Mouse (Mus musculus) liver, embryonic 16.5 days (tissue): Measurements from ENCODE around the gene Unc119b. TPM values are rescaled to one million over a fixed set of nuclear protein-coding genes. Genes with fewer than 3 reads are reported as not detected.

Source experiments
- ATAC-seq: fragments of 200-750 bp; cut with Nextera tagmentation; 2 replicates; pipeline ENCODE4 v1.8.0; 2017; ENCODE audit warnings: low read depth, mild to moderate bottlenecking, moderate number of reproducible peaks, moderate library complexity
- H3K27ac ChIP-seq: fragments of 300-500 bp; sonication (generic); 2 replicates; pipeline ENCODE4 v1.5.1; 2014; ENCODE audit warnings: mild to moderate bottlenecking, low read length
- H3K27me3 ChIP-seq: fragments of 300-500 bp; sonication (generic); 2 replicates; pipeline ENCODE4 v1.6.1; 2014; ENCODE audit warnings: low read depth, low read length, mixed read lengths; ENCODE audit not compliant: control insufficient read depth, insufficient read depth
- H3K36me3 ChIP-seq: fragments of 300-500 bp; sonication (generic); 2 replicates; pipeline ENCODE4 v1.6.1; 2014; ENCODE audit warnings: mild to moderate bottlenecking; ENCODE audit not compliant: control insufficient read depth, insufficient read depth
- H3K4me1 ChIP-seq: fragments of 300-500 bp; sonication (generic); 2 replicates; pipeline ENCODE4 v1.6.1; 2014; ENCODE audit warnings: low read depth, low read length, mixed read lengths; ENCODE audit not compliant: control insufficient read depth
- H3K4me2 ChIP-seq: fragments of 300-500 bp; sonication (generic); 2 replicates; pipeline ENCODE4 v1.6.1; 2014; ENCODE audit warnings: low read depth, low read length, mixed read lengths
- H3K4me3 ChIP-seq: fragments of 300-500 bp; sonication (generic); 2 replicates; pipeline ENCODE4 v1.5.1; 2014; ENCODE audit warnings: low read depth, mild to moderate bottlenecking, low read length
- H3K9ac ChIP-seq: fragments of 300-500 bp; sonication (generic); 2 replicates; pipeline ENCODE4 v1.6.1; 2014; ENCODE audit warnings: low read depth, low read length
- H3K9me3 ChIP-seq: fragments of 300-500 bp; sonication (generic); replicated peaks from 2 replicates; pipeline ENCODE4 v1.6.1; 2016; ENCODE audit warnings: low read length; ENCODE audit not compliant: control insufficient read depth
- WGBS: fragments of 180-500 bp; shearing (Covaris S2); extraction: QIAGEN DNeasy Blood & Tissue Kit; methylation state at CpG from one replicate; pipeline ENCODE4 v1.1.7; 2014; ENCODE audit not compliant: insufficient replicate concordance; 5-methylcytosine and 5-hydroxymethylcytosine counted together
- polyA plus RNA-seq: library from polyadenylated mRNA; unstranded; fragments of >200 nt; fragmentation: Nextera tagmentation; extraction: Ambion mirVana; gene quantifications from 2 replicates; pipeline ENCODE4 v1.2.1, GENCODE M21; 2015

Unc119b gene
- polyA plus RNA-seq, 1 experiment from 2014 or later = 8.1 TPM

DNA sequence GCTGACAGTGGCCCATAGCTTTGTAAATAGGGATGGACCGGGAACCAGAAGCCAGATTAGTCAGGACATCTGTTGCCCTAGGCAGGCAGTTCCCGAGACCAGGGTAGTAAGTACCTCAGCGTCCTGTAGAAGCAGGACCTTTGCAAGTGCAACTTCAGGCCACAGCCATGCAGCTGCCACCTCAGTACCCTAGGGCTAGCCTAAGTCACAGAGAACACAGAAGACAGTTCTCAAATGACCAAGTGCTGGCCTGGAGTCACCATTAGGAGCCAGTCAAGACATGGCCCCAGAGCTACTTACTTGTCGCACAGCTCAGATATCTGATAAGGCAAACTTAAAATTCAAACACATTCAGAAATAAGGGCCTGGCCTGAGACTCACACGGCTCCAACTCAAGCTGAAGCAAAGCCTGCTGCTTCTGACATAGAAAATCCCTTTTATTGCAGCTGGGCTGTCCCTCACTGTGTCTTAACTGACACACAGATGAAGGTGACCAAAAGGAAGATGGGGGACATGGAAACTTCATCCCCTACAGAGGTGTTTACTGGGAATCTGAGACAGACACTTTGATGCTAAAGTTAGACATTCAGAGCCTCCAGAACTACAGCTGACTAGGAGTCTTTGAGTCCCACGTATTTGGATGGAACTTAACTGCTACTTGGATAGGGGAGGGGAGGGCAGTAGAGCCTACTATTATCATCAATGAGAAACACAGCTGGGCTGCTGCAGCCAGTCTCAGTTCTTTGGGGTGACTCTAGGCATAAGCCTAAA, 11.4 kb upstream of the Unc119b start:
- no peak overlapping the region for H3K4me2 ChIP-seq
- H3K36me3 ChIP-seq = peaks cover 35% of the 10 kb centered on the region
- no peak overlapping the region for H3K9ac ChIP-seq
- H3K27me3 ChIP-seq = no peaks in the 10 kb centered on the region
- H3K27ac ChIP-seq = no peak overlapping the region
- no peaks in the 10 kb centered on the region for H3K9me3 ChIP-seq
- H3K4me3 ChIP-seq = no peak overlapping the region
- 65% methylated on average over 6 of the region's 6 CpGs for WGBS
- ATAC-seq = no peak
- H3K4me1 ChIP-seq = no peaks in the 10 kb centered on the region; the same call in 1 of the 2 replicates

DNA sequence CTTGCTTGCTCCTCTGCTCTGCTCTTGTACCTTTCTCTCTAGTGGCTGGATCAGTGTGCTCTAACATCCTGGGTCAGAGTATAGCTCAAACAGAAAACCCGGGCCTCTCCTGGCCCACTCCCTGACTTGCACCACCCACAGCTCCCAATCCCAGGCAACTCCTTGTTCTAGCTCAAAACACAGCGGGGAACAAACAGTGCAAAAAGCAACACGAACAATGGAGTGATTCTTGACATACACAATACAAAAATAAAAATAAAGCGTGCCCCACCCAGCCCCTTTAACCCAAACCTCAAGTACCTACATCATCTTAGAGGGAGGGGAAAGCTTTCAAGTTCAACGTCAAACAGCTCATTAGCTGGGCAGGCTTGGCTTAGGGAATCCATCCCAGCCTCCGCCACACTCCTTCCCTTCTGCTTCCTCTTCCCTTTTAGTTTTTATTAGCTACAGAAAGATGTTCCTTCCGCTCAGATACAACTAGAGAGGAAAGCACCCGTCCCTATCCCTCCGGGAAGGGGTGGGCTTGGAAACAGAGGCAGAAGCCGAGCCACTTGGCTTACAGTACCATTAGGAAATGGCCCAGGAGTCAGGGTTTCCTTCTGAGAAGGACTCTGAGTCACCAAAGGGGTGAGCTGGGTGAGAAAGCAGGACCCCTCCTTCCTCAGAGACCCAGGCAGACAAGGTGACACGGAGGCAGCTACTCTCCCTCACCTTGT, 10.6 kb upstream of the Unc119b start:
- Histone ChIP-seq H3K4me1 (no peaks in the 10 kb centered on the region), H3K4me2 (no peak overlapping the region), H3K36me3 (peaks cover 31% of the 10 kb centered on the region), H3K27ac (no peak overlapping the region), H3K27me3 (no peaks in the 10 kb centered on the region), H3K9ac (no peak overlapping the region), H3K4me3 (no peak overlapping the region), H3K9me3 (no peaks in the 10 kb centered on the region)
- WGBS = 74% methylated on average over 11 of the region's 11 CpGs
- no peak for ATAC-seq

DNA sequence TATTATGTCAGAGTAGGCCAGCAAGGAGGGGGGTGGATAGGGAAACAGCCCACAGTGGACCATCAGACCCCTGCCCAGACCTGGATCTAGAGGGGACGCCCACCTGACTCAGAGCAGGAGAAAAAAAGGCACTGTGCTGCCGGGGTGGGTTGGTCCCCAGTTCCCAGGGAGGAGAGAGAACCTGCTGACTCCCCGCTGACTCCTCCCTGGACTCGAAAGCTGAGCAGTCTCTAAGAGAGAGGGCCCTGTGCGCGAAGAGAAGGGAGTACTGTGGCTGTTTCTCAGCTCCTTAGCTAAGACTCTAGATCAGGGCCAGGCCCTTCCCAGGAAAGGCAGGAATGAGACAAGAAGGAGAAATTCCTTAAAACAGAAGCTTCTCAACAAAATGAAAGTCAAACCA, 9.7 kb upstream of the Unc119b start:
- Histone ChIP-seq H3K4me3 (no peak overlapping the region), H3K4me1 (no peaks in the 10 kb centered on the region), H3K27me3 (no peaks in the 10 kb centered on the region), H3K36me3 (peaks cover 21% of the 10 kb centered on the region), H3K9ac (no peak overlapping the region), H3K4me2 (no peak overlapping the region), H3K27ac (no peak overlapping the region), H3K9me3 (no peaks in the 10 kb centered on the region)
- ATAC-seq = no peak
- 66% methylated on average over 6 of the region's 6 CpGs for WGBS

DNA sequence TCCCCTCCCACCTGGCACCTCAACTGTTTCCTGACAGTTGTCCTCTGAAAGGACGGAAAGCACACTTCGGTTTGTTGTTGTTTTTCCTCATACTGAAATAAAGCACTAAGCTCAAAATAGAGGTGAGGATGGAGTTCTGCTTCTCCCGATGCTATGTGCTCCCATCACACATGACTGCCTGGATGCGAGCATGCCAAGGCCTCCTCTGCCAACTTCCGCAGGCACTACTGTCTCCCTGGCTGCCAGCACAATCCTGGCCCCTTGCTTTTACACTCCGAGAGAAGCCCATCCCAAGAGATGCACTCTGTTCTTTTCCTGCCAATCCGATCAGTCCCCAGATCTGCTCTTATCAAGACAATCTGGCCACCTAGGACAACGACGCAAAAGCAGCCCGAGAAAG, 8.8 kb upstream of the Unc119b start:
- peaks cover 17% of the 10 kb centered on the region for H3K36me3 ChIP-seq
- no peaks in the 10 kb centered on the region for H3K9me3 ChIP-seq
- no peak overlapping the region for H3K4me3 ChIP-seq
- no peak overlapping the region for H3K27ac ChIP-seq
- no peaks in the 10 kb centered on the region for H3K4me1 ChIP-seq
- WGBS = 74% methylated on average over 10 of the region's 10 CpGs
- no peak for ATAC-seq
- no peak overlapping the region for H3K4me2 ChIP-seq
- H3K9ac ChIP-seq = no peak overlapping the region
- no peaks in the 10 kb centered on the region for H3K27me3 ChIP-seq

DNA sequence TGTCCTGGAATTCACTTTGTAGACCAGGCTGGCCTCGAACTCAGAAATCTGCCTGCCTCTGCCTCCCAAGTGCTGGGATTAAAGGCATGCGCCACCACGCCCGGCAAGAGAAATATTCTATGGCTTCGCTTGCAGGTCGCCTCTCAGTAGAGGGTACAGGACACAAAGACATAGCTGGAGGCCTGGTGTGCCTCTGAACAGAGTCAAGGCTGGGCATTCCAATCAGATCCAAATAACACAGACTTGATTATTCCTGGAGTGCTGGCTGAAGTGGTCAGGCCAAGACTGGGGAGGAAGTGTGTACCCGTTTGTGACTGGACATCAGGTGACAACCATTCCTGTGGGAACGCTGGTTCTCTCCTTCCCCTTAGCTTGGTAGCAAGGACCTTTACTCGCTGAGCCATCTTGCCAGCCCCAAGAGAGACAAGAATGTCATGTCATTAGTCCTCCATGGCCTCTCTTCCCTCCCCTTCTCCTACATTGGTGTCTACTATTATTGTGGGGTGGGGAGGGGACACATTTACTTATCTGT, 7.5 kb upstream of the Unc119b start:
- 79% methylated on average over 9 of the region's 9 CpGs for WGBS
- H3K9me3 ChIP-seq = no peaks in the 10 kb centered on the region
- no peak for ATAC-seq
- H3K4me2 ChIP-seq = no peak overlapping the region
- peaks cover 5% of the 10 kb centered on the region for H3K36me3 ChIP-seq
- no peak overlapping the region for H3K4me3 ChIP-seq
- no peak overlapping the region for H3K9ac ChIP-seq
- H3K27me3 ChIP-seq = no peaks in the 10 kb centered on the region; the same call in 1 of the 2 replicates
- H3K27ac ChIP-seq = no peak overlapping the region
- no peaks in the 10 kb centered on the region for H3K4me1 ChIP-seq

DNA sequence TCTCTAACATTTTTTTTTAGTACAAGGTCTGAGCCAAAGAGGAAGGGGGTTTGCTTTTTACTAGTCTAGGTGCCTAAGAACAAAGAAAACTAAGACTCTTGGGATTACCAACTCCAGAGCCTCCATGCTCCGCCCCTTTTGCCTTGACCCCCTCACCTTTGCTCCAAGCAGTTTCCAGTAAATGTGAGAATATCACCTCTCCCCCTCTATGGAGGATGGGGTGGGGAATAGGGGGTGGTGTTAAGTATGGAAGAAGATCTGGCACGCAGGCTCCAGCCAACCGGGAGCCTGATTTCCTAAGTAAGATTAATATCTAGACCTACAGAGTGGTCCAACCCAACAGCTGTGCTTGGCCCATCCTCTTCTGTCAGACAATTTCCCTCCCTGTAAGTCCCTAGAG, 6.0 kb upstream of the Unc119b start:
- Histone ChIP-seq H3K4me2 (no peak overlapping the region), H3K4me1 (no peaks in the 10 kb centered on the region), H3K4me3 (no peak overlapping the region), H3K9me3 (no peaks in the 10 kb centered on the region), H3K9ac (no peak overlapping the region), H3K27ac (no peak overlapping the region), H3K27me3 (no peaks in the 10 kb centered on the region; the same call in none of the 2 replicates), H3K36me3 (no peaks in the 10 kb centered on the region; the same call in 1 of the 2 replicates)
- ATAC-seq = no peak
- 49% methylated on average over 3 of the region's 3 CpGs for WGBS

DNA sequence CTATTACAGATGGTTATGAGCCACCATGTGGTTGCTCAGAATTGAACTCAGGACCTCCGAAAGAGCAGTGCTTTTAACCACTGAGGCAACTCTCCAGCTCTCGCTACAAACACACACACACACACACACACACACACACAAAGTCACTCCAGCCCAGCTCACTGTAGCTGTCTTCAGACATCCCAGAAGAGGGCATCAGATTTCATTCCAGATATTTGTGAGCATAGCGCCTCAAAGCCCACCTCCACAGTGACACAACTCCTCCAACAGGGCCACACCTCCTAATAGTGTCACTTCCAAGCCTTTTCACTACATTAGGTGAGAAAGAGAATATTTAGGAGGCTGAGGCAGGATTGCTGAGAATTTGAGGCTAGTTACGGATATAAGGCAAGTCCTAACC, 4.3 kb upstream of the Unc119b start:
- Histone ChIP-seq H3K36me3 (no peaks in the 10 kb centered on the region), H3K4me1 (peaks cover 2% of the 10 kb centered on the region; the same call in 1 of the 2 replicates), H3K27me3 (no peaks in the 10 kb centered on the region; the same call in none of the 2 replicates), H3K9me3 (no peaks in the 10 kb centered on the region), H3K27ac (no peak overlapping the region), H3K9ac (no peak overlapping the region), H3K4me3 (no peak overlapping the region), H3K4me2 (no peak overlapping the region)
- ATAC-seq = no peak
- 60% methylated on average over 4 of the region's 4 CpGs for WGBS

DNA sequence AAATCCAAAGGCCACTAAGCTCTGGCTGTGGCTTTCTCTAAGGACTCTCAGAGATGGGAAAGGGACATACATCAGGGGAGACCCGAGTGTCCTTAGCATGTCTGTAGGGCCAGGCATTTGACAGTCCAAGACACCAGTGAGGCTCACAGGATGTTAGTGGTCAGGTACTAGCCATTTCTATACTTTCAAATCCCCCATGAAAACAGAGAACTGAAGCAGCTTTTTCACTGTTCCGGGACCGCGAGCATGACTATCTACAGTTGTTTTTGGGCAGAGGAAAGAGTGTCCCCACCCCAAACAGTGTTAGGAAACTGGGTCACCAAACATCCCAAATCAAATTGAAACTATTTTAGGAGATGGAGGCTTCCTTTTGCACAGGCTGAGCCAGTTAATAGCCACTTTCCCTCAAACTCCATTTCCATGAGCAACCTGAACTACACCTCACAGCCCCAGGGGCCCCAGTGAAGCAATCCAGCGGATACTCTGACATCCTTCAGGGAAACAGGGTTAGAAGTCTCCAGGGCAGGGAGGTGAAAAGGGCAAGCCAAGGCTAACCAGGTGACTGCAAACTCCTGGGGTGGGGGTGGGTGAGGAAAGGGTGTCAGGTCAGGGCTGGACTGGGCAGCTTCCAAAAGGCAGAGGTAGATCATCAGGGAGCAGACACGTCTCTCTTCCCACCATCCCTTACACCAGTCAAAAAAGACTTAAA, 1.3 kb downstream of the Unc119b start:
- Histone ChIP-seq H3K4me2 (peak overlapping the region; percentile 93), H3K36me3 (no peaks in the 10 kb centered on the region), H3K4me3 (peak overlapping the region; percentile 79), H3K4me1 (peaks cover 8% of the 10 kb centered on the region), H3K9ac (no peak overlapping the region; the same call in 1 of the 2 replicates), H3K9me3 (no peaks in the 10 kb centered on the region), H3K27ac (no peak overlapping the region), H3K27me3 (no peaks in the 10 kb centered on the region; the same call in none of the 2 replicates)
- no peak for ATAC-seq
- WGBS = 49% methylated on average over 6 of the region's 6 CpGs
